Mouse (Mus musculus) liver, embryonic 11.5 days (tissue): ENCODE measurements around the gene Wfdc12. TPM values are rescaled to one million over a fixed set of nuclear protein-coding genes. Genes with fewer than 3 reads are reported as not detected.

Experiments
- ATAC-seq: fragments of 200-750 bp; cut with Nextera tagmentation; replicated peaks from 2 replicates; pipeline ENCODE4 v1.8.0; 2017; ENCODE audit warnings: moderate number of reproducible peaks, mild to moderate bottlenecking, moderate TSS enrichment, moderate library complexity; ENCODE audit not compliant: low FRiP score
- DNase-seq: peaks from one replicate; pipeline ENCODE4 v3.0.0-alpha.2; 2017; ENCODE audit warnings: low spot score
- H3K27ac ChIP-seq: fragments of 300-500 bp; sonication (generic); 2 replicates; pipeline ENCODE4 v1.5.1; 2014; ENCODE audit warnings: mild to moderate bottlenecking, low read depth, low read length, control low read depth
- H3K27me3 ChIP-seq: fragments of 300-500 bp; sonication (generic); replicated peaks from 2 replicates; pipeline ENCODE4 v1.6.1; 2014; ENCODE audit warnings: low read length, mixed read lengths; ENCODE audit not compliant: control insufficient read depth, insufficient read depth
- H3K36me3 ChIP-seq: fragments of 300-500 bp; sonication (generic); 2 replicates; pipeline ENCODE4 v1.6.1; 2014; ENCODE audit warnings: mild to moderate bottlenecking, low read length, moderate library complexity, mixed read lengths; ENCODE audit not compliant: control insufficient read depth, insufficient read depth
- H3K4me1 ChIP-seq: fragments of 300-500 bp; sonication (generic); replicated peaks from 2 replicates; pipeline ENCODE4 v1.6.1; 2014; ENCODE audit warnings: low read length, mixed read lengths; ENCODE audit not compliant: control insufficient read depth, insufficient read depth
- H3K4me2 ChIP-seq: fragments of 300-500 bp; sonication (generic); 2 replicates; pipeline ENCODE4 v1.6.1; 2014; ENCODE audit warnings: mild to moderate bottlenecking, control low read depth, moderate library complexity
- H3K4me3 ChIP-seq: fragments of 300-500 bp; sonication (generic); 2 replicates; pipeline ENCODE4 v1.5.1; 2014; ENCODE audit warnings: low read depth, low read length, control low read depth
- H3K9ac ChIP-seq: fragments of 300-500 bp; sonication (generic); 2 replicates; pipeline ENCODE4 v1.6.1; 2014; ENCODE audit warnings: low read depth, low read length, control low read depth
- H3K9me3 ChIP-seq: fragments of 300-500 bp; sonication (generic); 2 replicates; pipeline ENCODE4 v1.6.1; 2016; ENCODE audit warnings: low read length, inconsistent platforms, mixed read lengths; ENCODE audit not compliant: control insufficient read depth
- WGBS: fragments of 180-500 bp; shearing (Covaris S2); extraction: QIAGEN DNeasy Blood & Tissue Kit; methylation state at CpG from one replicate; pipeline ENCODE4 v1.1.7; 2014; 5-methylcytosine and 5-hydroxymethylcytosine counted together
- polyA plus RNA-seq: library from polyadenylated mRNA; unstranded; fragments of >200 nt; fragmentation: Nextera tagmentation; extraction: Ambion mirVana; gene quantifications from 2 replicates; pipeline ENCODE4 v1.2.1, GENCODE M21; 2014

Wfdc12 gene
- not detected in 2 replicates for polyA plus RNA-seq

DNA sequence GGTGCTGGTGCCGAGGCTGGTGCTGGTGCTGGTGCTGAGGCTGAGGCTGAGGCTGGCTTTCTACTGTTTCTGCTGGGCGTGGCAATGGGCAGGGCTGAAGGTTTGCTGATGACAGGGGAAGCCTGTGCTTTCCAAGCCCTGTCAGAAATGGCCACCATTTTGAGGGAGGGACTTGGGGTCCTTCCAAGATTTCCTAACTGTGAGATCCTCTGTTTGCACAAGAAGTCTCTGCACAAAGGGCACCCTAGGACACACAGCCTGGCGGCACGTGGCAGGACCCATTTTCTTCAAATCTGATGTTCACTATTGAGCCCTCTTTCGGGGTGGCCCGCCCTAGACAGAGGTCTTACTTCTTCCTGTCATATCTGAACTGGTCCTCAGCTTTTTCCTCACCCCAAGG is at the start of gene Wfdc12:
TSS of gene Wfdc12 (minus strand) at position 33 of the 400 bp plus-strand sequence.
- 80% methylated on average over 6 of the region's 6 CpGs for WGBS
- Histone ChIP-seq H3K4me1 (no peaks in the 10 kb centered on the region), H3K4me2 (no peak within 1 kb of the TSS), H3K27me3 (no peaks in the 10 kb centered on the region), H3K27ac (no peak within 1 kb of the TSS), H3K4me3 (no peak within 1 kb of the TSS), H3K36me3 (no peaks in the 10 kb centered on the region), H3K9ac (no peak within 1 kb of the TSS), H3K9me3 (no peaks in the 10 kb centered on the region)
- no peak for ATAC-seq
- no peak for DNase-seq

DNA sequence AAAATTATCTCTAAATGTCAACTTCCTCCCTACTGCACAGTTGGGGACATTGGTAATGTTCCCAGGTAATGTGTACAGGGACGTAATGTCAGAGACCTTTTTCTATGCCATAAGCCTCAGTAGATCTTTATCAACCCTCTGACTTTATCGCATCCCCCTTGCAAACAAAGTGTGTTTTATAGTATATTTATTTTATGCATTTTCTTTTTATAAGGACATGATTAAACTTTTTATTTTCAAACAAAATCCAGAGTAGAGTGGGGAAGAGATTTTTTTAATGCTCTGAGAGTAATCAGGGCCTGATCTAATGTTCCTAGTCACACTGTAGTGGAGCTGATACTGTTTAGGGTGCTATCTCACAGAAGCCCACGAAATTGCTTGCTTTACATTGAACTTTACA is 48.0 kb upstream of the Wfdc12 start, which contains the start of gene Svs2:
TSS of gene Svs2 (minus strand) at position 101 of the 400 bp plus-strand sequence.
- Histone ChIP-seq H3K4me1 (no peaks in the 10 kb centered on the region), H3K27ac (no peak within 1 kb of the TSS), H3K4me3 (no peak within 1 kb of the TSS), H3K36me3 (no peaks in the 10 kb centered on the region), H3K9me3 (no peaks in the 10 kb centered on the region), H3K27me3 (no peaks in the 10 kb centered on the region), H3K4me2 (no peak within 1 kb of the TSS), H3K9ac (no peak within 1 kb of the TSS)
- DNase-seq = no peak
- 77% methylated on average over 3 of the region's 3 CpGs for WGBS
- no peak for ATAC-seq

DNA sequence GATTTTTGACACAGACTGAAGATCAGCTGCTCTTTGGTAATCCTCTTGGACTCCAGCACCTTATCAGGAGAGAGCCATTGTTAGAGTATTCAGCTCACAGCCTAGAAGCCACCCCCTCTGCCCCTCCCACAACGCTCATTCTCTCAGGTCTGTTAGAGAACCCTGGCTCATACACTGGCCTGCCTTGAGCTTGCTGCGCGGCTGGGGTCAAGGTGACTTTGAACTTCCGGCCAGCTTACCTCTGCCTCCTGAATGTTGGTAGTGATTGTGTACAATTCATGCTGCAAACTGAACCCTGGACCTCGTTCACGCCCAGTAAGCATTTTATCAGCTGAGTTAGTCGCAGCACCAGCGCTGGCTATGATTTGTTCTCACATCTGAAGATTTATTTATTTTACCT is 42.3 kb upstream of the Wfdc12 start:
- H3K9me3 ChIP-seq = no peaks in the 10 kb centered on the region
- no peak for ATAC-seq
- no peak overlapping the region for H3K9ac ChIP-seq
- no peak overlapping the region for H3K4me2 ChIP-seq
- no peaks in the 10 kb centered on the region for H3K36me3 ChIP-seq
- H3K27ac ChIP-seq = no peak overlapping the region
- no peaks in the 10 kb centered on the region for H3K27me3 ChIP-seq
- WGBS = 87% methylated on average over 8 of the region's 8 CpGs
- H3K4me1 ChIP-seq = no peaks in the 10 kb centered on the region
- H3K4me3 ChIP-seq = no peak overlapping the region
- no peak for DNase-seq

DNA sequence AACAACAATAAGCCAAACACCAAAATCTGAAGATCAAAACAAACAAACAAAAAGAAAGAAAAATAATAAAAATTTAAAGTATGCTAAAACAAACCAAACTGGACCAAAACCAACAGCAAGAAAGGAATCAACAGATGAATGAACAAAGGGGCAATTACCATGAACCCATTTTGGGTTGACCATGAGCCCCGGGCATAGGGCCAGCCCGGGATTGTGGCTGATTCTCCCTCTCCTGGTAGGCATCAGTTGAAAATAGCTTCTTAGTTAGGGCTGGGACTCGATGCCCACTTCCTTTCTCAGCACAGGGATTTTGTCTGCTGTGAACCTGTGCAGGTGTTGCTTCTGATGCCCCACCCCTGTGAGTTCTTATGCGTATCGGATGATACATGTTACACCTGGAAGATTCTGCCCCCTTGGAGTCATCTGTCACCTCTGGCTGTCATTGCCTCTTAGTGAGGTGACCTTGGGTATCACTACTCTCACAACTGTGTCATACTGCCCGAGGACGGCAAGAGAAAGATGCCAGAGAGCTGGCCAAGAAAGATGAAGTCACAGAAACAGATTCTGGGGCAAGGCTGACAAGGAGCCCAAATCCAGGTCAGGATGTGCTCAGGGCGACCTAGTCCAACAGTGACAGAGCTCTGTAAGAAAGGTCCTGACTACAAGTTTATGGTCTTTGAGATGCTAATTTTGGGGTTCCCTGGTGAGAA is 38.1 kb upstream of the Wfdc12 start:
- 80% methylated on average over 8 of the region's 8 CpGs for WGBS

DNA sequence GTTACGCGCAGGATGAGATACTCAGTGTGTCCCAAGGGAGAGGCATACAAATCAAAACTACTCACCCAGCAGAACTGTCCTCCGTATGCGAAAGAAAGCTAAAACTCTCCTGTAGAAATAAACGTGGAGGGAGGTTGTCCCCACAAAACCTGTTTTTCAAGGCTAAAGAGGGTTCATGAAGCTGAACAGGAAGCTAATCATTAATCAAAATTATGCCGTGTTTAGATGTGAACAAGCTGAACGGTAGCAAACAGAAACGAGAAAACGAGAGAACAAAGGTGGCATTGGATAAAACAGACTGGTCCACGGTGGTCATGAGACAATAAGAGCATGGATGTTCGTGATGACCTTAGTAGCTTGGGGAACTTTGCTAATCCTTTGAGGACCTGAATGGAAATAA is 31.1 kb upstream of the Wfdc12 start, which contains the start of gene Wfdc15b:
TSS of gene Wfdc15b (minus strand) at position 139 of the 400 bp plus-strand sequence.
- H3K9me3 ChIP-seq = no peaks in the 10 kb centered on the region
- no peak within 1 kb of the TSS for H3K4me2 ChIP-seq
- ATAC-seq (no peak), DNase-seq (no peak)
- no peaks in the 10 kb centered on the region for H3K36me3 ChIP-seq
- no peaks in the 10 kb centered on the region for H3K27me3 ChIP-seq
- no peak within 1 kb of the TSS for H3K4me3 ChIP-seq
- H3K9ac ChIP-seq = no peak within 1 kb of the TSS
- 77% methylated on average over 11 of the region's 11 CpGs for WGBS
- no peaks in the 10 kb centered on the region for H3K4me1 ChIP-seq
- H3K27ac ChIP-seq = no peak within 1 kb of the TSS

More for the DNA sequence above, 38.1 kb upstream of the Wfdc12 start:
- no peak overlapping the region for H3K4me3 ChIP-seq
- DNase-seq (no peak), ATAC-seq (no peak)
- no peaks in the 10 kb centered on the region for H3K9me3 ChIP-seq
- no peak overlapping the region for H3K9ac ChIP-seq
- H3K27ac ChIP-seq = no peak overlapping the region
- H3K4me1 ChIP-seq = no peaks in the 10 kb centered on the region
- H3K27me3 ChIP-seq = no peaks in the 10 kb centered on the region
- no peak overlapping the region for H3K4me2 ChIP-seq
- H3K36me3 ChIP-seq = no peaks in the 10 kb centered on the region

DNA sequence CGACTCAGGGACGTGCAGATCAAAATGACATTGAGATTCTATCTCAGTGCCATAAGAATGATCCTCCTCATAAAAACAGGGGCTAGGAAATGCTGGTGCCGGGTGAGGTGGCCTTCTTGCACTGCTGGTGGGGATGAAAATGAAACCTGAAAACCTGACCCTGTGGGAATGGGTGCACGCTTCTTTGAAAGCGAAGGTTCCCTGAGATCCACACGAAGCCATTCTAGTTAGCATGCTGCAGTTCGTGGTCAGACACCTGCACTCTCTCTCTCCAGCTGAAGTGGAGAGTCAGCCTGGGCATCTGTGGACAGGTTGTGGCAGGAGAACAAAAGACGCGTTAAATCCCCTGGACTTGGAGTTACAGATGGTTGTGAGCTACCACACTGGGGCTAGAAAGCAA is 28.9 kb upstream of the Wfdc12 start:
- H3K9ac ChIP-seq = no peak overlapping the region
- no peaks in the 10 kb centered on the region for H3K9me3 ChIP-seq
- ATAC-seq (no peak), DNase-seq (no peak)
- no peaks in the 10 kb centered on the region for H3K27me3 ChIP-seq
- no peaks in the 10 kb centered on the region for H3K4me1 ChIP-seq
- no peaks in the 10 kb centered on the region for H3K36me3 ChIP-seq
- no peak overlapping the region for H3K4me3 ChIP-seq
- no peak overlapping the region for H3K27ac ChIP-seq
- WGBS = 82% methylated on average over 9 of the region's 9 CpGs
- no peak overlapping the region for H3K4me2 ChIP-seq

DNA sequence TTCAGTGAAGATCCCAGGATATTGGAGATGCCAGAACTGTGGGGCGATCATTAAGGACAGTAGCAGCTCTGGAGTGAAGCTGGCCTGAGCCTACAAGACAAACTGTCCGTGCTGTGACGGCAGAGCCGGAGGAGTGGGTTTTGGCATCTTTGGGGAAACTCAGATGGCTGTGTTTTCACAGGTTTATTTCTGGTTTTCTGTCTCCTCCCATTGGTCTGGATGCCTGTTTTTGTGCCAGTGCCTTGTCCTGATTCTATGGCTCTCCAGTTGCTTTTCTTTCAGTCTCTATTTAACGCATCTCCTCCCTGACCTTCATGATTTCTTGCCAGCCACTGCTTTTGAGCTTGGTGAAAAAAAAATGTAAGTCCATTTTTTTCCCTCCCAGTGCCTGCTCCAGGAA is 22.3 kb upstream of the Wfdc12 start:
- no peaks in the 10 kb centered on the region for H3K4me1 ChIP-seq
- no peaks in the 10 kb centered on the region for H3K36me3 ChIP-seq
- no peak overlapping the region for H3K9ac ChIP-seq
- ATAC-seq = no peak
- no peak for DNase-seq
- no peaks in the 10 kb centered on the region for H3K27me3 ChIP-seq
- no peak overlapping the region for H3K27ac ChIP-seq
- no peak overlapping the region for H3K4me2 ChIP-seq
- no peak overlapping the region for H3K4me3 ChIP-seq
- 88% methylated on average over 5 of the region's 5 CpGs for WGBS
- H3K9me3 ChIP-seq = no peaks in the 10 kb centered on the region

DNA sequence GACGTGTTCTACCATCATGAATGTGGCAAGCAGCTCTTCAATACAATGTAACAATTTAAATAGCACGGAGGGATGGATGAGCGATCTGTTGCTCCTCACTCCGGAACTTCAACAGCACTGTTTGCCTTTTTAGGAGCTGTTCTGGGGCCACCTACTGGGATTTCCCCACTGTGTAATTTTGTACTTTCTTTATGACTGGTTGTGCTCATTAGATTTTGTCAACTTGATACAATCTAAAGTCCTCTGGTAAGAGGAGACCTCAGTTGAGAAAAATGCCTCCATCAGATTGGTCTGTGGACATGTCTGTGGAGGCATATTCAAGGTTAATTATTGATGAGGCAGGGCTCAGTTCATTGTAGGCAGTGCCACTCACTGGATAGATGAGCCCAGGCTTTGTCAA is 20.5 kb upstream of the Wfdc12 start:
- Histone ChIP-seq H3K9ac (no peak overlapping the region), H3K4me1 (no peaks in the 10 kb centered on the region), H3K4me3 (no peak overlapping the region), H3K9me3 (no peaks in the 10 kb centered on the region), H3K36me3 (no peaks in the 10 kb centered on the region), H3K27me3 (no peaks in the 10 kb centered on the region), H3K4me2 (no peak overlapping the region), H3K27ac (no peak overlapping the region)
- ATAC-seq = no peak
- no peak for DNase-seq
- WGBS = 83% methylated on average over 4 of the region's 4 CpGs

DNA sequence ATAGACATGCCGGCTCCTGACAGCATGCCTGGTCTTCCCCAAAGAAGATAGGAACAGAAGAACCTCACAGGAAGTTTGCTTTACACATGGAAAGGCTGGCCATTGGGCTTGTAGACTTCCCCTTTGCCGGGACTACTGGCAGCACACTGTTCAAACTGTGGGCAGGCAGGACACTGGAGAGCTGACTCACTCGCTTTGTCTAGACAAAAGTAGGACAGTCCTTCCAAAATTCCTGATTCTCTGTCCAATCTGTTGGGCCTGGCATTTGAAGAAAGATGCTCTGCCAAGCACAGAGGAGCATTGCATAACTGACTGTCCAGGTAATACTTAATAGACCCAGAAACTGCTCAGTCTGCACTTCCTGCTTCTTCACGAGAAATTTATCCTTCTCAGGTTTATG is 16.3 kb upstream of the Wfdc12 start:
- Histone ChIP-seq H3K36me3 (no peaks in the 10 kb centered on the region), H3K9ac (no peak overlapping the region), H3K27me3 (no peaks in the 10 kb centered on the region), H3K4me1 (no peaks in the 10 kb centered on the region), H3K4me2 (no peak overlapping the region), H3K4me3 (no peak overlapping the region), H3K9me3 (no peaks in the 10 kb centered on the region), H3K27ac (no peak overlapping the region)
- DNase-seq = no peak
- WGBS = 71% methylated on average over 4 of the region's 4 CpGs
- ATAC-seq = no peak
